Comparison of ENCODE assay signal across 8 mouse cellular contexts in genomic region chr2:117122701-117123337, GRCm38 (mm10). TPM values are rescaled to one million over a fixed set of nuclear protein-coding genes. Genes with fewer than 3 reads are reported as not detected.
DNase-seq lines count a peak whose midpoint lies in the region; ATAC-seq and TF ChIP-seq lines count a peak whose summit lies in the region.

No protein-coding gene starts in this region.

- peaks cover 6% of the 10 kb centered on the region for H3K36me3 ChIP-seq in C2C12 (ENCODE audit: control insufficient read depth, insufficient read depth)
- peaks cover 17% of the 10 kb centered on the region for H3K36me3 ChIP-seq in heart, adult 2 months (ENCODE audit: control insufficient read depth, insufficient read depth, low read length)
- H3K36me3 ChIP-seq in kidney, adult 2 months (ENCODE audit: control insufficient read depth, insufficient read depth, low read length) = no peaks in the 10 kb centered on the region
- H3K36me3 ChIP-seq in liver, embryonic 11.5 days (ENCODE audit: control insufficient read depth, insufficient read depth, low read length) = no peaks in the 10 kb centered on the region
- no peaks in the 10 kb centered on the region for H3K36me3 ChIP-seq in myocyte (ENCODE audit: control insufficient read depth, insufficient read depth)
- H3K36me3 ChIP-seq in stomach, embryonic 16.5 days (ENCODE audit: control insufficient read depth, insufficient read depth, low read length) = no peaks in the 10 kb centered on the region

- H3K79me3 ChIP-seq in C2C12 (ENCODE audit: low read depth) = peaks cover 66% of the 10 kb centered on the region

- H3K27ac ChIP-seq in cortical plate, adult 2 months (ENCODE audit: insufficient read depth, low read length) = 0 out of 2 replicates have a peak overlapping the region, but pooled peaks have one; percentile 55
- H3K27ac ChIP-seq in heart, adult 2 months = peak overlapping the region; percentile 96
- H3K27ac ChIP-seq in kidney, adult 2 months (ENCODE audit: insufficient read depth, low read depth, low read length) = no peak overlapping the region
- no peak overlapping the region for H3K27ac ChIP-seq in liver, embryonic 11.5 days (ENCODE audit: low read depth, low read length)
- peak overlapping the region; percentile 55 for H3K27ac ChIP-seq in stomach, embryonic 16.5 days (ENCODE audit: low read length)

- H3K9ac ChIP-seq in heart, adult 2 months (ENCODE audit: low read depth, low read length) = peak overlapping the region; percentile 62
- peak overlapping the region; percentile 92; the same call in 1 of the 2 replicates for H3K9ac ChIP-seq in liver, embryonic 11.5 days (ENCODE audit: low read depth, low read length)
- peak overlapping the region; percentile 99 for H3K9ac ChIP-seq in stomach, embryonic 16.5 days (ENCODE audit: low read length)

- no peaks in the 10 kb centered on the region for H3K4me1 ChIP-seq in cortical plate, adult 2 months (ENCODE audit: control insufficient read depth, insufficient read depth, low read length)
- peaks cover 10% of the 10 kb centered on the region for H3K4me1 ChIP-seq in heart, adult 2 months (ENCODE audit: control insufficient read depth, insufficient read depth, low read length)
- peaks cover 3% of the 10 kb centered on the region for H3K4me1 ChIP-seq in kidney, adult 2 months (ENCODE audit: control insufficient read depth, insufficient read depth, low read length)
- peaks cover 12% of the 10 kb centered on the region for H3K4me1 ChIP-seq in liver, embryonic 11.5 days (replicated peaks; ENCODE audit: control insufficient read depth, insufficient read depth, low read length)
- peaks cover 12% of the 10 kb centered on the region for H3K4me1 ChIP-seq in stomach, embryonic 16.5 days (ENCODE audit: control insufficient read depth, insufficient read depth, low read length)

- no peak for TF ChIP-seq POLR2A in cortical plate, adult 2 months (IDR thresholded peaks at IDR 0.05; ENCODE audit: extremely low read depth, insufficient read depth, low read length)
- TF ChIP-seq POLR2A in heart, adult 2 months (IDR thresholded peaks at IDR 0.05; ENCODE audit: insufficient read depth, low read depth, low read length) = peak; percentile 27; the same call in 1 of the 2 replicates
- TF ChIP-seq POLR2A in kidney, adult 2 months (IDR thresholded peaks at IDR 0.05; ENCODE audit: low read depth, low read length) = no peak
- no peak for TF ChIP-seq POLR2A in myocyte (IDR thresholded peaks at IDR 0.05; ENCODE audit: insufficient read length, low read depth)

- H3ac ChIP-seq in C2C12 (ENCODE audit: control insufficient read depth, insufficient read length, low read depth) (peak overlapping the region; percentile 43), myocyte (ENCODE audit: control insufficient read depth, insufficient read length) (no peak overlapping the region)

- H3K79me2 ChIP-seq in C2C12 (ENCODE audit: control insufficient read depth, insufficient read depth) (peaks cover 70% of the 10 kb centered on the region), myocyte (ENCODE audit: control insufficient read depth, insufficient read depth) (peaks cover 65% of the 10 kb centered on the region)
- peaks cover 4% of the 10 kb centered on the region for H3K79me2 ChIP-seq in heart, adult 2 months (replicated peaks; ENCODE audit: control insufficient read depth, insufficient read depth, low read length)

- H3K9me3 ChIP-seq in liver, embryonic 11.5 days (ENCODE audit: control insufficient read depth, low read length) = no peaks in the 10 kb centered on the region
- H3K9me3 ChIP-seq in stomach, embryonic 16.5 days (replicated peaks; ENCODE audit: control insufficient read depth, low read length) = no peaks in the 10 kb centered on the region

- intact Hi-C loops in heart, adult 2 months (cut with DNase I) = loop anchor here (5.0 kb wide), 1 partner anchor 34 kb away; no protein-coding TSS in a partner anchor

- H3K4me3 ChIP-seq in C2C12 (ENCODE audit: insufficient read depth, poor library complexity, severe bottlenecking) (peak overlapping the region; percentile 91), myocyte (peak overlapping the region; percentile 81)
- H3K4me3 ChIP-seq in cortical plate, adult 2 months (ENCODE audit: insufficient read depth, low read length) = peak overlapping the region; percentile 72
- peak overlapping the region; percentile 70 for H3K4me3 ChIP-seq in heart, adult 2 months
- H3K4me3 ChIP-seq in kidney, adult 2 months (ENCODE audit: insufficient read depth, low read depth, low read length) = peak overlapping the region; percentile 68
- peak overlapping the region; percentile 89 for H3K4me3 ChIP-seq in liver, embryonic 11.5 days (ENCODE audit: low read depth, low read length)
- H3K4me3 ChIP-seq in stomach, embryonic 16.5 days (replicated peaks; ENCODE audit: low read length) = peak overlapping the region; percentile 98

- under 1% methylated on average over 17 of the region's 17 CpGs for WGBS in heart, adult 2 months
- 2% methylated on average over 17 of the region's 17 CpGs for whole genome bisulfite sequencing in kidney, adult 2 months
- WGBS in liver, embryonic 11.5 days = 7% methylated on average over 17 of the region's 17 CpGs
- under 1% methylated on average over 17 of the region's 17 CpGs for WGBS in stomach, embryonic 16.5 days

- peak; percentile 58 for ATAC-seq in activated CD4-positive, CD25-positive, alpha-beta regulatory T cell, adult 4 months
- ATAC-seq in liver, embryonic 11.5 days (replicated peaks; ENCODE audit: low FRiP score) = peak; percentile 74
- ATAC-seq in stomach, embryonic 16.5 days (ENCODE audit: insufficient read depth, low FRiP score) = 0 out of 2 replicates have a peak, but pooled peaks have one; percentile 34

- H3K27me3 ChIP-seq in C2C12 (ENCODE audit: control insufficient read depth, insufficient read depth, insufficient read length) = no peaks in the 10 kb centered on the region
- H3K27me3 ChIP-seq in heart, adult 2 months (ENCODE audit: control insufficient read depth, insufficient read depth, low read length) = no peaks in the 10 kb centered on the region
- no peaks in the 10 kb centered on the region for H3K27me3 ChIP-seq in kidney, adult 2 months (replicated peaks; ENCODE audit: control insufficient read depth, insufficient read depth, low read length)
- no peaks in the 10 kb centered on the region for H3K27me3 ChIP-seq in liver, embryonic 11.5 days (replicated peaks; ENCODE audit: control insufficient read depth, insufficient read depth, low read length)
- H3K27me3 ChIP-seq in myocyte (ENCODE audit: control insufficient read depth, insufficient read depth, insufficient read length) = no peaks in the 10 kb centered on the region
- no peaks in the 10 kb centered on the region for H3K27me3 ChIP-seq in stomach, embryonic 16.5 days (ENCODE audit: control insufficient read depth, insufficient read depth, low read length)

- TF ChIP-seq EP300 in heart, adult 2 months (IDR thresholded peaks at IDR 0.05; ENCODE audit: insufficient read depth, low read depth, low read length) = no peak

- peak; percentile 59 to 67 for DNase-seq in heart, adult 2 months
- peak; percentile 85 for DNase-seq in kidney, adult 2 months
- peak; percentile 56 for DNase-seq in liver, embryonic 11.5 days (ENCODE audit: low spot score)

- no peak for TF ChIP-seq CTCF in C2C12 (IDR thresholded peaks at IDR 0.05; ENCODE audit: control insufficient read depth, insufficient read depth, insufficient read length)
- TF ChIP-seq CTCF in cortical plate, adult 2 months (IDR thresholded peaks at IDR 0.05; ENCODE audit: extremely low read depth, insufficient read depth, low read length) = no peak
- TF ChIP-seq CTCF in heart, adult 2 months (IDR thresholded peaks at IDR 0.05) = no peak
- TF ChIP-seq CTCF in kidney, adult 2 months (conservative IDR thresholded peaks at IDR 0.05; ENCODE audit: insufficient read depth, insufficient read length, low read depth, low read length) = no peak

- peak overlapping the region; percentile 87 for H3K4me2 ChIP-seq in liver, embryonic 11.5 days
- peak overlapping the region; percentile 81 for H3K4me2 ChIP-seq in myocyte (ENCODE audit: low read depth)
- H3K4me2 ChIP-seq in stomach, embryonic 16.5 days (ENCODE audit: low read depth, low read length) = peak overlapping the region; percentile 79

TF ChIP-seq in C2C12, 6 proteins besides CTCF, POLR2A, EP300 and RAD21:
- TF ChIP-seq FOSL1 (IDR thresholded peaks at IDR 0.05; ENCODE audit: insufficient read depth, low read length, poor library complexity, severe bottlenecking) = no peak
- TF ChIP-seq CEBPB (IDR thresholded peaks at IDR 0.05; ENCODE audit: low read depth) = no peak
- peak; percentile 97 for TF ChIP-seq USF1 (IDR thresholded peaks at IDR 0.05; ENCODE audit: low read depth)
- TF ChIP-seq MYOD1 (IDR thresholded peaks at IDR 0.05; ENCODE audit: control insufficient read depth, insufficient read length, low read depth) = no peak
- no peak for TF ChIP-seq MAX (IDR thresholded peaks at IDR 0.05)
- no peak for TF ChIP-seq MYOG (IDR thresholded peaks at IDR 0.05; ENCODE audit: control insufficient read depth, extremely low read depth, insufficient read length)

TF ChIP-seq in myocyte, 11 proteins besides CTCF, POLR2A, EP300 and RAD21:
- TF ChIP-seq MAX (IDR thresholded peaks at IDR 0.05; ENCODE audit: low read depth) (no peak), USF1 (IDR thresholded peaks at IDR 0.05; ENCODE audit: low read depth) (peak; percentile 93), POLR2AphosphoS2 (IDR thresholded peaks at IDR 0.05; ENCODE audit: insufficient read length, low read depth) (no peak)

RNA-seq across cellular contexts. Expression of gene Spred1, which starts 1.6 kb away (rescaled TPM):
- polyA plus RNA-seq in C2C12 (2012; fragmentation: generic; extraction: Trizol) (13.0 TPM), myocyte (2012; fragmentation: generic; extraction: Trizol) (7.1 TPM)
- 1 to 10 TPM; 1.8 to 2.2 TPM for polyA plus RNA-seq in activated CD4-positive, CD25-positive, alpha-beta regulatory T cell, adult 4 months (2017; shearing (Covaris generic))
- 49.6 and 53.5 TPM in 2 replicates for polyA plus RNA-seq in cortical plate, adult 2 months (2012; rRNA removed)
- 10 to 100 TPM; 14.0 to 15.6 TPM for total RNA-seq in heart, adult 2 months (2021)
- 3.7 and 7.5 TPM in 2 replicates for polyA plus RNA-seq in heart, adult 2 months (2012; rRNA removed)
- polyA plus RNA-seq in kidney, adult 2 months (2012; rRNA removed) = 3.8 and 5.2 TPM in 2 replicates
- polyA plus RNA-seq in liver, embryonic 11.5 days (2014; fragmentation: Nextera tagmentation; extraction: Ambion mirVana) = 7.5 and 7.7 TPM in 2 replicates
- polyA plus RNA-seq in stomach, embryonic 16.5 days (2015; fragmentation: Nextera tagmentation; extraction: Ambion mirVana) = 6.4 and 6.5 TPM in 2 replicates

Comparison
In these comparisons a context has a peak if more than half of its experiments do, and no peak if none do; other contexts are left out.
1. H3K27ac ChIP-seq: peak in cortical plate, adult 2 months (single experiment), heart, adult 2 months (single experiment) and stomach, embryonic 16.5 days (single experiment); none in kidney, adult 2 months (single experiment) and liver, embryonic 11.5 days (single experiment).
2. Peak in every context shown above with its lines, with median percentiles within 50 percentile points of each other: H3K4me3 ChIP-seq, ATAC-seq, DNase-seq, H3K9ac ChIP-seq and H3K4me2 ChIP-seq.